ENCODE assay signal across 30 mouse cellular contexts in genomic region chr17:49739896-49740679, GRCm38 (mm10).
DNase-seq lines count a peak whose midpoint lies in the region; ATAC-seq and TF ChIP-seq lines count a peak whose summit lies in the region.
"Had no signal": no experiment of that assay in that cellular context is flagged by ENCODE, and none has a peak within 500 bp of the region (broad histone marks: within the 10 kb centered on the region; RNA-seq: fewer than 3 reads in every experiment).

No protein-coding gene starts in this region.

- no peak overlapping the region for H3K4me3 ChIP-seq in heart, adult 2 months
- no peak overlapping the region for H3K4me3 ChIP-seq in heart, embryonic 12.5 days
- H3K4me3 ChIP-seq in heart, embryonic 16.5 days (ENCODE audit: low read length), result no peak overlapping the region
- H3K4me3 ChIP-seq in forebrain, postnatal 0 days (ENCODE audit: low read depth, low read length), result no peak overlapping the region
- H3K4me3 ChIP-seq: embryonic facial prominence, embryonic 10.5 days; embryonic facial prominence, embryonic 13.5 days; erythroblast, embryonic 14.5 days; forebrain, embryonic 12.5 days; forebrain, embryonic 15.5 days; gastrocnemius, adult 2 months; heart, embryonic 13.5 days; hindbrain, embryonic 10.5 days; hindbrain, embryonic 13.5 days; intestine, embryonic 15.5 days; kidney, embryonic 15.5 days had no signal

- no peak for ATAC-seq in heart, embryonic 12.5 days (ENCODE audit: insufficient number of reproducible peaks, low FRiP score)
- ATAC-seq in heart, embryonic 16.5 days (replicated peaks; ENCODE audit: extremely low read depth, insufficient read depth, low FRiP score), result no peak
- no peak for ATAC-seq in forebrain, postnatal 0 days
- ATAC-seq: CD4-positive, CD25-positive, alpha-beta regulatory T cell, adult 4 months; forebrain, embryonic 15.5 days; hindbrain, embryonic 16.5 days; intestine, embryonic 15.5 days had no signal

- no peaks in the 10 kb centered on the region for H3K36me3 ChIP-seq in heart, adult 2 months (ENCODE audit: control insufficient read depth, insufficient read depth, low read length)
- no peaks in the 10 kb centered on the region for H3K36me3 ChIP-seq in heart, embryonic 12.5 days
- no peaks in the 10 kb centered on the region for H3K36me3 ChIP-seq in heart, embryonic 16.5 days (ENCODE audit: control insufficient read depth, insufficient read depth)
- no peaks in the 10 kb centered on the region for H3K36me3 ChIP-seq in forebrain, postnatal 0 days (ENCODE audit: insufficient read depth)
- H3K36me3 ChIP-seq: embryonic facial prominence, embryonic 10.5 days; embryonic facial prominence, embryonic 13.5 days; forebrain, embryonic 12.5 days; forebrain, embryonic 15.5 days; heart, embryonic 13.5 days; hindbrain, embryonic 10.5 days; hindbrain, embryonic 13.5 days; intestine, embryonic 15.5 days; kidney, embryonic 15.5 days had no signal

- H3K4me2 ChIP-seq in heart, embryonic 12.5 days, result no peak overlapping the region
- H3K4me2 ChIP-seq in heart, embryonic 16.5 days (ENCODE audit: low read depth, low read length), result no peak overlapping the region
- no peak overlapping the region for H3K4me2 ChIP-seq in forebrain, postnatal 0 days (ENCODE audit: low read depth)
- H3K4me2 ChIP-seq: embryonic facial prominence, embryonic 13.5 days; forebrain, embryonic 12.5 days; forebrain, embryonic 15.5 days; heart, embryonic 13.5 days; hindbrain, embryonic 13.5 days; intestine, embryonic 15.5 days; kidney, embryonic 15.5 days had no signal

- H3K4me1 ChIP-seq in heart, adult 2 months (ENCODE audit: control insufficient read depth, insufficient read depth, low read length), result peaks cover 4% of the 10 kb centered on the region
- H3K4me1 ChIP-seq in heart, embryonic 12.5 days (replicated peaks), result 0 out of 2 replicates have a peak, but pooled peaks cover 7% of the 10 kb centered on the region
- peaks cover 19% of the 10 kb centered on the region for H3K4me1 ChIP-seq in heart, embryonic 16.5 days (ENCODE audit: control insufficient read depth, insufficient read depth, low read length)
- no peaks in the 10 kb centered on the region for H3K4me1 ChIP-seq in forebrain, postnatal 0 days (ENCODE audit: insufficient read depth)
- H3K4me1 ChIP-seq: forebrain, embryonic 15.5 days; hindbrain, embryonic 10.5 days; intestine, embryonic 15.5 days had no signal

- TF ChIP-seq CTCF in heart, adult 2 months (IDR thresholded peaks at IDR 0.05), result no peak
- TF ChIP-seq CTCF in forebrain, postnatal 0 days (IDR thresholded peaks at IDR 0.05; ENCODE audit: low read depth), result no peak

- intact Hi-C loops in heart, adult 2 months (cut with DNase I), result loop anchor here (5.0 to 10.0 kb wide), 4 partner anchors 92 to 255 kb away; partner anchors contain the start of gene Daam2

- H3K27ac ChIP-seq in heart, adult 2 months, result peak overlapping the region; percentile 79
- no peak overlapping the region for H3K27ac ChIP-seq in heart, embryonic 12.5 days (ENCODE audit: poor library complexity, severe bottlenecking)
- peak overlapping the region; percentile 5; the same call in 1 of the 2 replicates for H3K27ac ChIP-seq in heart, embryonic 16.5 days (ENCODE audit: low read length)
- no peak overlapping the region for H3K27ac ChIP-seq in forebrain, postnatal 0 days (ENCODE audit: low read depth, low read length)
- H3K27ac ChIP-seq: embryonic facial prominence, embryonic 10.5 days; embryonic facial prominence, embryonic 13.5 days; forebrain, embryonic 12.5 days; forebrain, embryonic 15.5 days; heart, embryonic 13.5 days; hindbrain, embryonic 10.5 days; hindbrain, embryonic 13.5 days; intestine, embryonic 15.5 days; kidney, embryonic 15.5 days had no signal

- H3K79me2 ChIP-seq in heart, adult 2 months (replicated peaks; ENCODE audit: control insufficient read depth, insufficient read depth, low read length), result no peaks in the 10 kb centered on the region

- H3K9ac ChIP-seq in heart, adult 2 months (ENCODE audit: low read depth, low read length), result no peak overlapping the region
- no peak overlapping the region for H3K9ac ChIP-seq in heart, embryonic 12.5 days
- no peak overlapping the region for H3K9ac ChIP-seq in heart, embryonic 16.5 days (ENCODE audit: low read length)
- no peak overlapping the region for H3K9ac ChIP-seq in forebrain, postnatal 0 days
- H3K9ac ChIP-seq: embryonic facial prominence, embryonic 13.5 days; forebrain, embryonic 12.5 days; forebrain, embryonic 15.5 days; heart, embryonic 13.5 days; hindbrain, embryonic 13.5 days; intestine, embryonic 15.5 days; kidney, embryonic 15.5 days had no signal

- WGBS in heart, adult 2 months, result 49% methylated on average over 9 of the region's 9 CpGs
- WGBS in heart, embryonic 12.5 days, result 81% methylated on average over 9 of the region's 9 CpGs
- 64% methylated on average over 9 of the region's 9 CpGs for WGBS in heart, embryonic 16.5 days
- 90% methylated on average over 9 of the region's 9 CpGs for WGBS in forebrain, postnatal 0 days

- no peak for TF ChIP-seq EP300 in heart, adult 2 months (IDR thresholded peaks at IDR 0.05; ENCODE audit: insufficient read depth, low read depth, low read length)

- peak in 1 of 2 experiments; percentile 56 for DNase-seq in heart, adult 2 months
- peak; percentile 10 for DNase-seq in R1 (ENCODE audit: low read depth, low spot score)
- DNase-seq in heart, postnatal 4 days, result peak; percentile 35
- DNase-seq in thymus, postnatal 4 days, result no peak
- DNase-seq in forebrain, postnatal 0 days, result no peak
- DNase-seq: adrenal gland, adult 8-10 months; adrenal gland, postnatal 25 days; cerebellum, adult 11-12 months; cerebellum, adult 8-10 months; cerebellum, postnatal 10 days; cerebellum, postnatal 36 days; embryo, embryonic 11 days; gastrocnemius, adult 2 months; gastrocnemius, postnatal 14 days; kidney, adult 11 months; kidney, adult 8-10 months had no signal

- H3K27me3 ChIP-seq in heart, adult 2 months (ENCODE audit: control insufficient read depth, insufficient read depth, low read length), result no peaks in the 10 kb centered on the region
- no peaks in the 10 kb centered on the region for H3K27me3 ChIP-seq in heart, embryonic 12.5 days (replicated peaks)
- H3K27me3 ChIP-seq in heart, embryonic 16.5 days (ENCODE audit: control insufficient read depth, insufficient read depth, low read length), result no peaks in the 10 kb centered on the region
- no peaks in the 10 kb centered on the region for H3K27me3 ChIP-seq in forebrain, postnatal 0 days (ENCODE audit: insufficient read depth, low read length)
- H3K27me3 ChIP-seq: embryonic facial prominence, embryonic 13.5 days; forebrain, embryonic 12.5 days; forebrain, embryonic 15.5 days; heart, embryonic 13.5 days; hindbrain, embryonic 13.5 days; intestine, embryonic 15.5 days; kidney, embryonic 15.5 days had no signal

- H3K9me3 ChIP-seq in heart, embryonic 12.5 days (replicated peaks), result peaks cover 10% of the 10 kb centered on the region
- H3K9me3 ChIP-seq in heart, embryonic 16.5 days (replicated peaks; ENCODE audit: control insufficient read depth, low read length), result no peaks in the 10 kb centered on the region; the same call in 1 of the 2 replicates
- no peaks in the 10 kb centered on the region for H3K9me3 ChIP-seq in forebrain, postnatal 0 days (ENCODE audit: low read length)
- H3K9me3 ChIP-seq: embryonic facial prominence, embryonic 10.5 days; forebrain, embryonic 12.5 days; forebrain, embryonic 15.5 days; heart, embryonic 13.5 days; hindbrain, embryonic 13.5 days; intestine, embryonic 15.5 days; kidney, embryonic 15.5 days had no signal

- TF ChIP-seq POLR2A in heart, adult 2 months (IDR thresholded peaks at IDR 0.05; ENCODE audit: insufficient read depth, low read depth, low read length), result no peak

Comparison
In these comparisons a context has a peak if more than half of its experiments do, and no peak if none do; other contexts are left out.
1. H3K27ac ChIP-seq: peak in heart, adult 2 months (single experiment) and heart, embryonic 16.5 days (single experiment); none in heart, embryonic 12.5 days (single experiment) and forebrain, postnatal 0 days (single experiment).
2. DNase-seq: peak in R1 (single experiment) and heart, postnatal 4 days (single experiment); none in thymus, postnatal 4 days (single experiment) and forebrain, postnatal 0 days (single experiment).